Mouse (Mus musculus) heart, embryonic 13.5 days (tissue): Measurements from ENCODE around the gene Dcst1. TPM values are rescaled to one million over a fixed set of nuclear protein-coding genes. Genes with fewer than 3 reads are reported as not detected.

ENCODE experiments used
- ATAC-seq: fragments of 200-750 bp; cut with Nextera tagmentation; 2 replicates; pipeline ENCODE4 v1.8.0; 2017; ENCODE audit warnings: moderate TSS enrichment; ENCODE audit not compliant: insufficient number of reproducible peaks, low FRiP score, low TSS enrichment; ENCODE audit errors: extremely low read depth
- H3K27ac ChIP-seq: fragments of 300-500 bp; sonication (generic); replicated peaks from 2 replicates; pipeline ENCODE4 v1.5.1; 2015; ENCODE audit warnings: moderate library complexity, mild to moderate bottlenecking, inconsistent platforms
- H3K27me3 ChIP-seq: fragments of 300-500 bp; sonication (generic); replicated peaks from 2 replicates; pipeline ENCODE4 v1.6.1; 2015; ENCODE audit warnings: mild to moderate bottlenecking, inconsistent platforms
- H3K36me3 ChIP-seq: fragments of 300-500 bp; sonication (generic); 2 replicates; pipeline ENCODE4 v1.6.1; 2015; ENCODE audit warnings: mild to moderate bottlenecking, inconsistent platforms
- H3K4me1 ChIP-seq: fragments of 300-500 bp; sonication (generic); 2 replicates; pipeline ENCODE4 v1.6.1; 2015; ENCODE audit warnings: inconsistent platforms
- H3K4me2 ChIP-seq: fragments of 300-500 bp; sonication (generic); 2 replicates; pipeline ENCODE4 v1.6.1; 2015; ENCODE audit warnings: inconsistent platforms, mild to moderate bottlenecking, moderate library complexity
- H3K4me3 ChIP-seq: fragments of 300-500 bp; sonication (generic); 2 replicates; pipeline ENCODE4 v1.5.1; 2015; ENCODE audit warnings: moderate library complexity, mild to moderate bottlenecking, inconsistent platforms
- H3K9ac ChIP-seq: fragments of 300-500 bp; sonication (generic); 2 replicates; pipeline ENCODE4 v1.6.1; 2015; ENCODE audit warnings: inconsistent platforms, mild to moderate bottlenecking, moderate library complexity
- H3K9me3 ChIP-seq: fragments of 300-500 bp; sonication (generic); 2 replicates; pipeline ENCODE4 v1.6.1; 2016; ENCODE audit warnings: inconsistent platforms
- whole genome bisulfite sequencing: fragments of 180-500 bp; shearing (Covaris S2); methylation state at CpG from one replicate; pipeline ENCODE4 v1.1.7; 2015; ENCODE audit warnings: mixed read lengths; 5-methylcytosine and 5-hydroxymethylcytosine counted together
- polyA plus RNA-seq: library from polyadenylated mRNA; unstranded; fragments of >200 nt; fragmentation: Nextera tagmentation; extraction: Ambion mirVana; gene quantifications from 2 replicates; pipeline ENCODE4 v1.2.1, GENCODE M21; 2015

Dcst1 gene
- polyA plus RNA-seq, 1 experiment from 2014 or later = 0.09 TPM

- ATAC-seq = no peak
- Histone ChIP-seq H3K9me3 (no peaks in the 10 kb centered on the region), H3K27me3 (no peaks in the 10 kb centered on the region), H3K27ac (no peak overlapping the region), H3K4me2 (peak overlapping the region; percentile 87; the same call in 1 of the 2 replicates), H3K36me3 (peaks cover 26% of the 10 kb centered on the region), H3K4me3 (no peak overlapping the region), H3K9ac (peak overlapping the region; percentile 86; the same call in 1 of the 2 replicates), H3K4me1 (peaks cover 21% of the 10 kb centered on the region)
- WGBS = 87% methylated on average over 31 of the region's 31 CpGs
These were observed 14.5 kb upstream of the Dcst1 start for GRCm38 (mm10) chr3:89379388-89380131.

GRCm38 (mm10) chr3:89378394-89379067, 13.5 kb upstream of the Dcst1 start:
- no peaks in the 10 kb centered on the region for H3K9me3 ChIP-seq
- WGBS = 2% methylated on average over 29 of the region's 29 CpGs
- peak; percentile 76 for ATAC-seq
- H3K36me3 ChIP-seq = peaks cover 26% of the 10 kb centered on the region
- H3K27me3 ChIP-seq = no peaks in the 10 kb centered on the region
- H3K27ac ChIP-seq = peak overlapping the region; percentile 54
- H3K4me1 ChIP-seq = peaks cover 20% of the 10 kb centered on the region
- peak overlapping the region; percentile 87 for H3K4me2 ChIP-seq
- H3K9ac ChIP-seq = peak overlapping the region; percentile 86
- peak overlapping the region; percentile 66 for H3K4me3 ChIP-seq

- WGBS = 68% methylated on average over 4 of the region's 4 CpGs
- Histone ChIP-seq H3K36me3 (peaks cover 26% of the 10 kb centered on the region), H3K4me2 (peak overlapping the region; percentile 87), H3K4me3 (peak overlapping the region; percentile 66; the same call in 1 of the 2 replicates), H3K27me3 (no peaks in the 10 kb centered on the region), H3K27ac (no peak overlapping the region), H3K4me1 (peaks cover 20% of the 10 kb centered on the region), H3K9ac (peak overlapping the region; percentile 86), H3K9me3 (no peaks in the 10 kb centered on the region)
- no peak for ATAC-seq
These were observed 12.8 kb upstream of the Dcst1 start for GRCm38 (mm10) chr3:89377831-89378230.

DNA sequence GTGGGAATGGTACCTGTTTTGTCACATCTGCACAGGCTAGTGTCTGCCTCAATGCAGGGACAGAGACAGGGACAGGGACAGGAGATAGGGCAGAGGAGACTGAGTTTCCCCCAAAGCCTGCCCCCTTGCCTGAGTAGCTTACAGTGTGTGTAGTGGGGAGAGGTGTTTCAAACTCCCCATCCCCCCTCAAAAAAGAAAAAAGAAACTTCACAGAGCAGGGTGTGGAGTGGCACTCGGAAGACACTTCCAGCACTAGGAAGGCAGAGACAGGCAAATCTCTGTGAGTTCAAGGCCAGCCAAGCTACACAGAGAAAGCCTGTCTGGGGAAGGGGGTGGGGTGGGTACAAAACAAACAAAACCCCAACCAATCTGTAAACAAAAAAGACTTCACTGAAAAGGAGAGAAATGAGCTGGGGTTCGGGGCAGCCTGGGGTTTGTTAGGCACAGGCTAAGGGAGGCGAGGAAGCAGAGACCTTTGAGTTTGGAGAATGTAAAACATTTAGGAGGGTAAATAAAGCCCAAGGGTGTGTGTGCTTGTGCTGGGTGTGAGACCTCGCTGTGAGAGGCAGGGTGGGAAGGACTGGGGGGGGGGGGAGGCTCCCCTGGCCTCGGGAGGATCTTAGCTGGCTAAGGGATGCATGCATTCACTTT, 8.7 kb upstream of the Dcst1 start:
- no peak overlapping the region for H3K4me3 ChIP-seq
- ATAC-seq = no peak
- H3K27ac ChIP-seq = no peak overlapping the region
- no peaks in the 10 kb centered on the region for H3K9me3 ChIP-seq
- no peak overlapping the region for H3K4me2 ChIP-seq
- H3K27me3 ChIP-seq = no peaks in the 10 kb centered on the region
- 39% methylated on average over 5 of the region's 5 CpGs for WGBS
- no peak overlapping the region for H3K9ac ChIP-seq
- peaks cover 16% of the 10 kb centered on the region for H3K4me1 ChIP-seq
- no peaks in the 10 kb centered on the region for H3K36me3 ChIP-seq

GRCm38 (mm10) chr3:89367338-89367737, 2.3 kb upstream of the Dcst1 start:
- 43% methylated on average over 11 of the region's 11 CpGs for WGBS
- Histone ChIP-seq H3K9ac (no peak overlapping the region), H3K27me3 (peaks cover 15% of the 10 kb centered on the region), H3K36me3 (no peaks in the 10 kb centered on the region), H3K9me3 (no peaks in the 10 kb centered on the region), H3K4me1 (peaks cover 6% of the 10 kb centered on the region; the same call in 1 of the 2 replicates), H3K4me3 (no peak overlapping the region), H3K4me2 (no peak overlapping the region), H3K27ac (no peak overlapping the region)
- no peak for ATAC-seq

DNA sequence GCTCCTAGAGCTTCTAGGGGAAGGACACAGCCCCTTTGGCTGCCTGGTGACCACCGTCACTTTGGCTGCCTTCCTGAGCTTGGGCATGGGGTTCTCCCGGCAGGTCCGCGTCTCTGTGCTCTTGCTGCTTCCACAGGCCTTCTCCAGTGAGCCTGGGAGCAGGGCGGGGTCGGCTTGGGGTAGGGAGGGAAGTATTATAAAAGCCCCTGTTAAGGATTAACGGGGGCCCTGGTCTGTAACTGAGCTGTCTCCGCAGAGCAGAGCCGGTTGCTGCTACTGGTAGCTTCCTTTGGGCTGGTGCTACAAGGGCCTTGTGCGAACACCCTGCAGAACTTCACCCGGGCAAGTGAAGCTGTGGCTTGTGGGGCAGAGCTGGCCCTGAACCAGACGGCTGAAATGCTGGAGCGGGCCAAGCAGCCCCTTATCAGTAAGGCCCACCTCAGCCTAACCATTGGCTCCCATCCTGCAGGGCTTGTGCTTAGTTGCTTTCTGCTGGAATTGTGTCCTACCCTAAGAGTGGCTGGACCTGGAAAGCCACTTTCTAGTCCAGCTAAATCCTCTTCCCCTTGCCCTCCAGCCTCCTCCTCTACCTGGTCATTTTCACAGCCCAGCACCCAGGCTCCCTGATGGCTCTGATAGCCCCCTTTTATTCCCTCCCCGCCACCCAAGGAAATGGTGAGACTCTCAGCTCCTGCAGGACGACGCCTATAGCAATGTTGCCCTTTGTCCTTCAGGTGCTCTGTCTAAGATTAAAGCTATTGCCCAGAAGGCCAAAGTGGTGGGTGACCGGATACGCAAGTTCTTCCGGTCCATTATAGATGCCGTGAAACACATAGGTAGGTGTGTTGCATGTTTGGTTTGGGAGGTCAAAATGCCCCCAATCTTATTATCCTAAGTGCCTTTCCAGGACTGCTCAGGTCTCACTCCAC, 697 bp upstream of the Dcst1 start:
- Histone ChIP-seq H3K4me1 (peaks cover 6% of the 10 kb centered on the region; the same call in 1 of the 2 replicates), H3K27me3 (peaks cover 15% of the 10 kb centered on the region), H3K4me3 (no peak overlapping the region), H3K27ac (no peak overlapping the region), H3K9ac (no peak overlapping the region), H3K4me2 (no peak overlapping the region), H3K9me3 (no peaks in the 10 kb centered on the region), H3K36me3 (no peaks in the 10 kb centered on the region)
- ATAC-seq = no peak
- 69% methylated on average over 20 of the region's 20 CpGs for WGBS

GRCm38 (mm10) chr3:89364631-89365030, 422 bp downstream of the Dcst1 start:
- no peak overlapping the region for H3K4me2 ChIP-seq
- no peak overlapping the region for H3K4me3 ChIP-seq
- H3K36me3 ChIP-seq = no peaks in the 10 kb centered on the region
- no peak overlapping the region for H3K9ac ChIP-seq
- 59% methylated on average over 8 of the region's 8 CpGs for WGBS
- peaks cover 24% of the 10 kb centered on the region for H3K27me3 ChIP-seq
- H3K27ac ChIP-seq = no peak overlapping the region
- H3K4me1 ChIP-seq = peaks cover 6% of the 10 kb centered on the region; the same call in 1 of the 2 replicates
- no peak for ATAC-seq
- H3K9me3 ChIP-seq = no peaks in the 10 kb centered on the region

DNA sequence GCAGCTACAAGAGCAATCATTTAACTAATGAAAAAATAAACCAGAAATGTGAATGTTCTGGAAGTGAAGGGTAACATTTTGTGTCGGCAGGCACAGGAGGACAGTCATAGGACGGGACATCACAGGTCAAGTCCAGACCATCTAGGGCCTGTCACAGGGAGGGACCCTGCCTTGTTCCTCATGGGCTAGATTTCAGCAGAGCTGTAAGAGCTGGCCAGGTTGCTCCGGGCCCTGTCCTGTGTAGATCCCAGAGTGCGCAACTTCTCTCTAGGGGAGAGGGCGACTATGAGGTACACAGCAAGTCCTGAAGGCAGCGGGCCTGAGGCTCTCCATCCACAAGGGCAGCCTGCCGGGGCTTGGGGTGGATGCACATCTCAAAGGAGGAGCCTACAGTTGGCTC, 3.4 kb downstream of the Dcst1 start, which contains the start of gene Dcst2:
Dcst2 (plus strand) TSS at position 301 of the 400 bp plus-strand sequence.
- no peaks in the 10 kb centered on the region for H3K9me3 ChIP-seq
- no peak for ATAC-seq
- H3K4me2 ChIP-seq = no peak within 1 kb of the TSS
- H3K36me3 ChIP-seq = no peaks in the 10 kb centered on the region
- H3K9ac ChIP-seq = no peak within 1 kb of the TSS
- no peak within 1 kb of the TSS for H3K27ac ChIP-seq
- peaks cover 37% of the 10 kb centered on the region for H3K27me3 ChIP-seq
- 79% methylated on average over 7 of the region's 7 CpGs for WGBS
- H3K4me1 ChIP-seq = peaks cover 6% of the 10 kb centered on the region; the same call in 1 of the 2 replicates
- H3K4me3 ChIP-seq = no peak within 1 kb of the TSS

DNA sequence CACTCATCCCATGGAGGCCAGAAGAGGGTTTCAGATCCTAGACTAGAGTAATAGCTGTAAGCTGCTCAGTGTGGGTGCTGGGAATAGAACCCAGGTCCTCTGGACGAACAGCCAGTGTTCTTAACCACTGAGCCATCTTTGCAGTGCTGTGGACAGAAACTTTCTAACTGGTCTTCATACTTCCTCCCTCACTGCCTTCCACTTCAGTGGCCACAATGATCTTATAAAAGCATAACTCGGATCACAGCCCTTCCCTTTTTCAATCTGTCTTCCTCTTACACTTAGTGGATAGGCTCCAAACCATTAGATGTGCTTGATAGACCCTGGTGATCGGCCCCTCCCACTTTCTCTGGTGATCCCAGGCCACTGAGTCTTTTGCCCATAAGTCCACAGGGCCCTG, 4.8 kb downstream of the Dcst1 start:
- Histone ChIP-seq H3K27me3 (peaks cover 45% of the 10 kb centered on the region), H3K36me3 (no peaks in the 10 kb centered on the region), H3K4me1 (no peaks in the 10 kb centered on the region), H3K4me3 (no peak overlapping the region), H3K9ac (no peak overlapping the region), H3K27ac (no peak overlapping the region), H3K9me3 (no peaks in the 10 kb centered on the region), H3K4me2 (no peak overlapping the region)
- 57% methylated on average over 3 of the region's 3 CpGs for WGBS
- ATAC-seq = no peak

- 65% methylated on average over 6 of the region's 6 CpGs for WGBS
- H3K4me3 ChIP-seq = no peak overlapping the region
- H3K4me1 ChIP-seq = peaks cover 4% of the 10 kb centered on the region; the same call in 1 of the 2 replicates
- H3K27me3 ChIP-seq = peaks cover 41% of the 10 kb centered on the region
- no peaks in the 10 kb centered on the region for H3K9me3 ChIP-seq
- H3K36me3 ChIP-seq = no peaks in the 10 kb centered on the region
- no peak overlapping the region for H3K4me2 ChIP-seq
- no peak overlapping the region for H3K9ac ChIP-seq
- H3K27ac ChIP-seq = no peak overlapping the region
- no peak for ATAC-seq
These were observed 5.4 kb downstream of the Dcst1 start for GRCm38 (mm10) chr3:89359630-89360029.
